Mouse (Mus musculus) embryo, embryonic 11.5 days (tissue): Measurements from ENCODE around the gene Ass1.

Experiments
- DNase-seq: peaks from one replicate; pipeline ENCODE4 v3.0.0-alpha.2; 2012; ENCODE audit warnings: low read depth, low spot score

The Ass1 gene

GRCm38 (mm10) chr2:31489166-31489565 is 19.2 kb downstream of the Ass1 start:
- DNase-seq: no peak

- DNase-seq: no peak
Measured at GRCm38 (mm10) chr2:31490556-31490955, 20.5 kb downstream of the Ass1 start.

GRCm38 (mm10) chr2:31492308-31492707 is 22.3 kb downstream of the Ass1 start:
- DNase-seq: no peak

- DNase-seq: no peak
Measured at GRCm38 (mm10) chr2:31493243-31493642, 23.2 kb downstream of the Ass1 start.

DNA sequence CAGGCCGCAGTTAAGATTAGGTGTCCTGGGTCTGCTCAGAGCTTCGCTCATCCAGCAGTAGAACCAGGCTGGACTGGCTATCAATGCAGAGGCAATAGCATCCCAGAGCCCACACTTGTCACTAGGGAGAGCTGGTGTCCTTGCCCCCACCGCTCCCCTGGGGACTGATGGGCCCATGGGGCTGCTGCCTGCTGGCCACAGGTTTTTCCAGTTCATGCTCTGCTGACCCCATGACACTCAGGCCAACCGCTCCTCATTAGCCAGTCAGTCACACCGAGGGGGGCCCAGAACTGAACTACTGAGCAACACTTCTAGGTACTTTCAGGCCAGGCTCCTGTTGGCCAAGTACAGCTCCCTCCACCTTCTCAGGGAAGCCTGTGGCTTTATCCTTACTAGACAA is 24.3 kb downstream of the Ass1 start:
- no peak for DNase-seq

DNA sequence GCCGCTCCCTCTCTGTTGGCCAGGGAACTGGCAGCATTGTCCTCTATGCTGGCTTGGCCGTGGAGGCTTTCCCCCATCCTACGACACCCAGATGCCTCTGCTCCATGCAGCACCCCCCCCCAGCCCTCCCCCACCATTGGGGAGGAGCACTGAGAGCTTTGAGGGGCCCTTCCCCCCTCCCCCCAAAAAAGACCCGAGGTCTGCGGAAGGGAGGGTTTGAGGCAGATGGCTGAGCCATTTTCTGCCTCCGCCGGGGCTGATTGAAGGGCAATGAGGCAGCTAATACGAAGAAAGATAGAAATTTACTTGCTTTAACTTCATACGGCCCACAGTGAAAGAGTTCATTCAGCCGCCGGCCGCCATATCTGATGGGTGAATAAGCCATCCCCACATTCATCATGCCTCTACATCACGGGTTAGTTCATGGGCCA is 25.1 kb downstream of the Ass1 start:
- peak; percentile 39 for DNase-seq

GRCm38 (mm10) chr2:31496141-31496540 is 26.1 kb downstream of the Ass1 start:
- DNase-seq: no peak

GRCm38 (mm10) chr2:31497113-31497512 is 27.1 kb downstream of the Ass1 start:
- DNase-seq: no peak

DNA sequence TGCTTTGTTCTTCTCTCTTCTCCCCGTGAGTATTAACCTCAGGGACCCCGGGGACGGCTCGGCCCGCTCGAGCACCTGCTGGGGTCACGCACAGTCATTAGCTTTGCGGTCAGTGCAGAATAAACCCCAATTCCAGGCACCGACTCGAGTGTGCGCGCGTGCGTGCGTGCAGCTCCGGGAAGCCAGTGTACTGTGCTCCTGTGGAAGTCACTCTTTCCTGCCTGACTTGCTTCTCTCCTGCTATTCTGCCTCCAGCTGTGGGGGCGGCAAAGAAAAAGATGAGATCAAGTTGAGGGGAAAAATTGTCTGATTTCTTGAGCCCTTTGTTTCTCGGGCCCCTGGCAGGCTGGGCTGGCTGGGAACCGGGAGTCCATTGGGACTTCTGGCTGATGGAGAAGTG is 27.6 kb downstream of the Ass1 start:
- DNase-seq: no peak

GRCm38 (mm10) chr2:31499327-31500291 is 29.6 kb downstream of the Ass1 start:
- DNase-seq: no peak

DNA sequence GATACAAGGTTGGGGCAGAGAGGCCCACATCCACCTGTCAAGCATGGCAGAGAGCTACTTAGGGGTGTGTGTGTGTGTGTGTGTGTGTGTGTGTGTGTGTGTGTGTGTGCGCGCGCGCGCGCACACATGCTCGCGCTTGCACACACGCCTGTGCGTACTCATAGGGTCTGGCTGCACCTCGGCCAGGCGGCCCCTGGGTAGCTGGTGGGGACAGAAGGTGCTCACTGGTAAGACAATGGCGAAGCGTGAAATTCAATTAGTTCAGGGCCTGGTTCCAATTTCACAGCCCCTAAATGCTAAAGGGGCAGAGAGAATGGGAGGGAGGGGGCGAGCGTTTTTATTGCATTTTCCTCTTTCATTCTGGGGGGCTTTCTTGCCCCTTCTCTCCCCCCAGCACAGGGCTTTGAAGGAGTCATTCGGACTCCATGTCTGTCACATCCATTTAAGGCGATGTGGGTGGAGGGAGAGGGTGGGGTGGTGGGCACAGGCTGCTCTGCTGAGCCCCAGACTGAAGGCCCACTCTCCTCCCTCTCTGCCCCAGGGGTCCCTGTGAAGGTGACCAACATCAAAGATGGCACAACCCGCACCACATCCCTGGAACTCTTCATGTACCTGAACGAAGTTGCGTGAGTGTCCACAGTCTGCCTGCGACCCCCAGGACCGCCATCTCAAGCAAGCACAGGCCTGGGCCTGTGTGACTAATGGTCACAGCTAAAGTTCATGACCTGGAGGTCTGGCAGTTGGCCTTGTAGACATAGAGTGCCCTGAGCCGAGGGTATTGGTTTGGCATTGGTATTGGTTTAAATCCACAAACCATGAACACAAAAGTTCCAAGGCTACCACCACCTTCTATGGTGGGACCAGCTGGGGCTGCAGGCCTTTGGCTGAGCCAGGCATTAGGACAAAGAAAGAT is 30.5 kb downstream of the Ass1 start:
- DNase-seq: no peak

GRCm38 (mm10) chr2:31501448-31502130 is 31.6 kb downstream of the Ass1 start:
- DNase-seq: no peak

DNA sequence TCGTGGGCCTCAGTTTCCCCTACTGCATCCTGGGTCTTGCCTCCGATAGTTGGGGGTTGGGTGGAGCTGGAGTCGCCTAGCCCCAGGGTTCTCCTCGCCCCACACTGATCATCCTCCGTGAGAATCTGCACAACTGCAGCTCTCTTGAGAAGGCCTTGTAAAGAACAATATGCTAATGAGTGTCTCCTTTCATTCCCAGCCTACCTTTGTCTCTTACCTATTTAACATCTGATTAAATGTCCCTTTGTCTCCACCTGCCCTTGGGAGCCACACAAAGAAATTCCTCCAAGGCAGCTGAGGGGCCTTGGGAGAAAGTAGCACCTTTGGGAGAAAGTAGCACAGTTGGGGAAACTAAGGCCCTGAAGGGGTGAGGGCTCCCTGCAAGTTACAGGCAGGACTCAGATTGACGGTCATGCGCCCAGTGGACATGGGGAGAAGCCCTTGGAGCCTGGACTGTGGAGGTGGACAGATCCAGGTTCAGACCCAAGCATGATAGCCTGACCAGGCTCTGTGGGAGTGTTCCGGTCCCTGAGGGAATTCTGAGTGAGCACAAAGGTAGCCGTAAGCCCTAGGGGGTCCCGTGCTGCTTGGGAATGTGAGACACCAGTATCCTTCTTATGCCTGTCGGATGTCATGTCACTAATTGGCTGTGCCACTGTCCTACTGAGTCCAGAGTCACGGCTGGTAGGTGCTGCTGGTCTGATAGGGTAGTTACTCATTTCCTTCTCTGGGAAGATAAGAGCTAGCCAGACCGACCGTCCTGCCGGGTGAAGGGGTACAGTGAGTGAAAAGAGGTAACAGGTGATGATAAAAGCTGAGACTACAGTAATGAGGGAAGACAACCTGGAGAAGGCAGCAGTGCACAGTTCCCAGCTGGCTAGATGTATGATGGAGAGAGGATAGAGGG is 32.9 kb downstream of the Ass1 start:
- DNase-seq: no peak

- DNase-seq: no peak
Measured at GRCm38 (mm10) chr2:31505472-31505871, 35.5 kb downstream of the Ass1 start.

DNA sequence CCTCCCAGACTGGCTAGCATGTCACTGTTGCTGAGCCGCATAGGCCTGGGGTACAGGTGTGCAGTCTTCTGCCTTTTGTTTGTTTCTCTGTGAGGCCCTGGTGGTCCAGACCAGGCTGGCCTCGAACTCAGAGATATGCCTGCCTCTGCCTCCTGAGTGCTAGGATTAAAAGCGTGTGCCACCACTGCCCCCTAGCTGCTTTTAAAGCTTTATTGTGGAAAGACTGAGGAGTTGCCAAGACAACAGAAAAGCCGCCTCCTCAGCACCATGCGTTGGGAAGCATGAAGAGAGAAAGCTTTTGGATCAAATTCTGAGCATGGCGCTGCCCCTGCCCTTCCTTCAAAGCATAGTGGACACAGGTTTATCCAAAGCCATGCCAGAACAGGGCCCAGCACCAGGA is 38.8 kb downstream of the Ass1 start:
- no peak for DNase-seq

- no peak for DNase-seq
Measured at GRCm38 (mm10) chr2:31511316-31511715, 41.3 kb downstream of the Ass1 start.

DNA sequence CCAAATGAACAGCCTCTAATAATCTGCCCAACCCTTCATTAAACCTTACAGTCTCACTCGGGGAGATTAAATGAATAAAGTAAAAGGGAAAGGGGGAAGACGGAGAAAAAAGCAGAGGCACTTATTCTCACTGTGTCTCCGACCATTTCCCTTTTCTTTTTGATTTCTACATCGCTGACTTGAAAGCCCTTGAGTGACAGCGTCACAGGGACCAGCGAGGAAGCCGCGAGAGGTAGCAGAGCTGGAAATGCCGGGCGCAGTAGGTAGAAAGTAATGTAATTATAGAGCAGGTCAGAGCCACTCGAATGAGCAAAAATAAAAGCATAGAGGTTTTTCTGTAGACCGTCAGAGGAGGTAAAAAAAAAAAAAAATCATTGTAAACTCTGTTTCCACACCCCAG is 46.5 kb downstream of the Ass1 start:
- DNase-seq: no peak

- no peak for DNase-seq
Measured at GRCm38 (mm10) chr2:31521800-31522335, 51.9 kb downstream of the Ass1 start.

- no peak for DNase-seq
Measured at GRCm38 (mm10) chr2:31524641-31525040, 54.6 kb downstream of the Ass1 start.

DNA sequence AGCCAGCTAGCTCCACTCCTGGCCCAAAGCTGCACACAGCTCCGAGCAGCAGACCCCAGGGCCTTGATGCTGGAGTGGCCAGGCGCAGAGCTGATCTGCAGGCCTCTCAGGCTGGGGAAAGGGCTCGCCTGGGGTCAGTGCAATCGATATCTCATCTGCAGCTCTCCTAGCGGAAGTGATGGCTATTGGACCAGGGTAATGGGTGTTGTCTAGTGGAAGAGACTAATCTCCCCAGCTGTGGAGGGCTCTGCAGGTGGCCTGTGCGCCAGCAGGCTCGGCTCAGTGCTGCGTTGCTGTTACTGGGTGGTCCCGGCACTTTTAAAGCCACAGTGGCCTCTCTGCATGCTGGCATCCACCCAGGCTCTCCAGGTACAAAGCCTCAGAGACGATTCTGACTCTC is 55.8 kb downstream of the Ass1 start:
- DNase-seq: no peak
